Comparison of ENCODE assay signal across 9 mouse cellular contexts in genomic region chrX:73880194-73881035, GRCm38 (mm10). TPM values are rescaled to one million over a fixed set of nuclear protein-coding genes. Genes with fewer than 3 reads are reported as not detected.
DNase-seq lines count a peak whose midpoint lies in the region; ATAC-seq and TF ChIP-seq lines count a peak whose summit lies in the region.
"Had no signal": no experiment of that assay in that cellular context is flagged by ENCODE, and none has a peak within 500 bp of the region (broad histone marks: within the 10 kb centered on the region; RNA-seq: fewer than 3 reads in every experiment).

No protein-coding gene starts in this region.

- POLR2A ChIA-PET in Patski (lab: Charles Lee), result no interaction called here

- in situ Hi-C loops in Patski (cut with MboI; ENCODE audit: low pct_unique_long_range_greater_than_20kb), result loop anchor here (10.0 kb wide), 1 partner anchor 1494 kb away; no protein-coding TSS in a partner anchor

- peak overlapping the region; percentile 59 for H3K9ac ChIP-seq in hindbrain, embryonic 12.5 days
- peak overlapping the region; percentile 40; the same call in 1 of the 2 replicates for H3K9ac ChIP-seq in limb, embryonic 14.5 days (ENCODE audit: low read depth, low read length, severe bottlenecking)
- peak overlapping the region; percentile 68 for H3K9ac ChIP-seq in midbrain, embryonic 15.5 days

- no peak for TF ChIP-seq POLR2A in limb, embryonic 14.5 days (IDR thresholded peaks at IDR 0.05; ENCODE audit: borderline replicate concordance, extremely low read depth, insufficient read depth, insufficient read length)

- TF ChIP-seq CTCF in Patski (IDR thresholded peaks at IDR 0.05), result no peak

- H3K4me1 ChIP-seq in hindbrain, embryonic 12.5 days, result peaks cover 6% of the 10 kb centered on the region; the same call in 1 of the 2 replicates
- peaks cover 2% of the 10 kb centered on the region; the same call in 1 of the 2 replicates for H3K4me1 ChIP-seq in limb, embryonic 14.5 days (ENCODE audit: control insufficient read depth, insufficient read depth, low read length)
- H3K4me1 ChIP-seq in midbrain, embryonic 15.5 days, result peaks cover 30% of the 10 kb centered on the region

- peak overlapping the region; percentile 47 for H3K4me3 ChIP-seq in hindbrain, embryonic 12.5 days
- H3K4me3 ChIP-seq in limb, embryonic 14.5 days (replicated peaks; ENCODE audit: low read length), result peak overlapping the region; percentile 38
- H3K4me3 ChIP-seq in midbrain, embryonic 15.5 days, result peak overlapping the region; percentile 60

- H3K36me3 ChIP-seq in hindbrain, embryonic 12.5 days, result no peaks in the 10 kb centered on the region
- no peaks in the 10 kb centered on the region for H3K36me3 ChIP-seq in limb, embryonic 14.5 days (ENCODE audit: control insufficient read depth, insufficient read depth, low read length)
- no peaks in the 10 kb centered on the region for H3K36me3 ChIP-seq in midbrain, embryonic 15.5 days (replicated peaks)

- DNase-seq in adrenal gland, adult (ENCODE audit: inconsistent age in 2 of 2, low spot score in 1 of 2), result peak; percentile 21 to 42
- DNase-seq in adrenal gland, postnatal 4 days (ENCODE audit: low spot score in 2 of 2), result no peak
- DNase-seq in Patski (ENCODE audit: low read depth, low spot score), result no peak
- peak; percentile 17 for DNase-seq in embryo, embryonic 10.5 days (ENCODE audit: low spot score)
- DNase-seq in limb, embryonic 14.5 days (ENCODE audit: low spot score), result peak; percentile 5
- peak; percentile 47 for DNase-seq in thymus, postnatal 0 days (ENCODE audit: low spot score)

- peak overlapping the region; percentile 55 for H3K27ac ChIP-seq in hindbrain, embryonic 12.5 days
- H3K27ac ChIP-seq in limb, embryonic 14.5 days (replicated peaks; ENCODE audit: low read depth, low read length), result no peak overlapping the region
- H3K27ac ChIP-seq in midbrain, embryonic 15.5 days, result peak overlapping the region; percentile 81

- H3K4me2 ChIP-seq in hindbrain, embryonic 12.5 days (replicated peaks), result peak overlapping the region; percentile 58
- peak overlapping the region; percentile 70 for H3K4me2 ChIP-seq in limb, embryonic 14.5 days (replicated peaks; ENCODE audit: low read depth, low read length, severe bottlenecking)
- H3K4me2 ChIP-seq in midbrain, embryonic 15.5 days, result peak overlapping the region; percentile 57

- H3K9me3 ChIP-seq in hindbrain, embryonic 12.5 days (replicated peaks), result no peaks in the 10 kb centered on the region
- H3K9me3 ChIP-seq in limb, embryonic 14.5 days (ENCODE audit: control insufficient read depth, low read length), result no peaks in the 10 kb centered on the region
- H3K9me3 ChIP-seq in midbrain, embryonic 15.5 days, result no peaks in the 10 kb centered on the region

- H3K27me3 ChIP-seq in Patski, result peaks cover 9% of the 10 kb centered on the region
- peaks cover 9% of the 10 kb centered on the region; the same call in 1 of the 2 replicates for H3K27me3 ChIP-seq in hindbrain, embryonic 12.5 days
- peaks cover 9% of the 10 kb centered on the region; the same call in 1 of the 2 replicates for H3K27me3 ChIP-seq in limb, embryonic 14.5 days (ENCODE audit: control insufficient read depth, insufficient read depth, low read length)
- no peaks in the 10 kb centered on the region for H3K27me3 ChIP-seq in midbrain, embryonic 15.5 days (replicated peaks)

- ATAC-seq in Patski, result peak; percentile 35
- ATAC-seq in hindbrain, embryonic 12.5 days (ENCODE audit: low FRiP score), result peak; percentile 65
- no peak for ATAC-seq in limb, embryonic 14.5 days (ENCODE audit: low FRiP score, low read depth)
- peak; percentile 72 for ATAC-seq in midbrain, embryonic 15.5 days (replicated peaks)

- CTCF ChIA-PET in Patski (lab: Charles Lee), result no interaction called here

- 22% methylated on average over 40 of the region's 48 CpGs for WGBS in hindbrain, embryonic 12.5 days
- WGBS in limb, embryonic 14.5 days, result 23% methylated on average over 35 of the region's 48 CpGs
- WGBS in midbrain, embryonic 15.5 days, result 29% methylated on average over 28 of the region's 48 CpGs

RNA-seq across cellular contexts. Expression of gene Avpr2, which starts 11.5 kb away (rescaled TPM):
- under 1 TPM in 1 of 2 experiments, not detected in 1; 0.76 TPM for total RNA-seq in adrenal gland, postnatal 4 days (2021)
- 0.05 TPM for polyA plus RNA-seq in Patski (2021)
- polyA plus RNA-seq in hindbrain, embryonic 12.5 days (2016; fragmentation: Nextera tagmentation; extraction: Ambion mirVana), result 0.19 and 0.20 TPM in 2 replicates
- polyA plus RNA-seq in limb, embryonic 14.5 days (2012; rRNA removed), result 0.03 TPM in 1 of 2 replicates, not detected in the other
- polyA plus RNA-seq in limb, embryonic 14.5 days (2014; fragmentation: Nextera tagmentation; extraction: Ambion mirVana), result 0.10 TPM in 1 of 2 replicates, not detected in the other
- polyA plus RNA-seq in midbrain, embryonic 15.5 days (2015; fragmentation: Nextera tagmentation; extraction: Ambion mirVana), result 0.17 and 0.30 TPM in 2 replicates
- 1.2 and 2.1 TPM in 2 replicates for polyA plus RNA-seq in thymus, postnatal 0 days (2015; fragmentation: Nextera tagmentation; extraction: Ambion mirVana)
- total RNA-seq: layer of hippocampus, adult 8-10 months had no signal

RNA-seq across cellular contexts. Expression of gene L1cam, which starts 15.5 kb away (rescaled TPM):
- total RNA-seq in adrenal gland, postnatal 4 days (2021), result 10 to 100 TPM; 27.6 to 45.7 TPM
- 320 TPM for polyA plus RNA-seq in Patski (2021)
- 45.6 and 58.4 TPM in 2 replicates for polyA plus RNA-seq in hindbrain, embryonic 12.5 days (2016; fragmentation: Nextera tagmentation; extraction: Ambion mirVana)
- 7.8 and 8.6 TPM in 2 replicates for polyA plus RNA-seq in limb, embryonic 14.5 days (2012; rRNA removed)
- polyA plus RNA-seq in limb, embryonic 14.5 days (2014; fragmentation: Nextera tagmentation; extraction: Ambion mirVana), result 2.9 and 4.6 TPM in 2 replicates
- 98.6 and 120 TPM in 2 replicates for polyA plus RNA-seq in midbrain, embryonic 15.5 days (2015; fragmentation: Nextera tagmentation; extraction: Ambion mirVana)
- 0.29 and 0.31 TPM in 2 replicates for polyA plus RNA-seq in thymus, postnatal 0 days (2015; fragmentation: Nextera tagmentation; extraction: Ambion mirVana)

RNA-seq across cellular contexts. Expression of gene Arhgap4, which starts 41.3 kb away (rescaled TPM):
- 10 to 100 TPM in 1 of 2 experiments, 1 to 10 TPM in 1; 6.6 to 10.1 TPM for total RNA-seq in adrenal gland, postnatal 4 days (2021)
- 1.0 TPM for polyA plus RNA-seq in Patski (2021)
- 2.7 and 3.4 TPM in 2 replicates for polyA plus RNA-seq in hindbrain, embryonic 12.5 days (2016; fragmentation: Nextera tagmentation; extraction: Ambion mirVana)
- 8.8 and 9.3 TPM in 2 replicates for polyA plus RNA-seq in limb, embryonic 14.5 days (2012; rRNA removed)
- 2.7 and 3.7 TPM in 2 replicates for polyA plus RNA-seq in limb, embryonic 14.5 days (2014; fragmentation: Nextera tagmentation; extraction: Ambion mirVana)
- 4.0 and 4.6 TPM in 2 replicates for polyA plus RNA-seq in midbrain, embryonic 15.5 days (2015; fragmentation: Nextera tagmentation; extraction: Ambion mirVana)
- 71.5 and 74.1 TPM in 2 replicates for polyA plus RNA-seq in thymus, postnatal 0 days (2015; fragmentation: Nextera tagmentation; extraction: Ambion mirVana)

RNA-seq across cellular contexts. Expression of gene Naa10, which starts 41.3 kb away (rescaled TPM):
- 100 to 1,000 TPM in 1 of 2 experiments, 10 to 100 TPM in 1; 98.4 to 104 TPM for total RNA-seq in adrenal gland, postnatal 4 days (2021)
- 98.0 TPM for polyA plus RNA-seq in Patski (2021)
- polyA plus RNA-seq in hindbrain, embryonic 12.5 days (2016; fragmentation: Nextera tagmentation; extraction: Ambion mirVana), result 105 and 118 TPM in 2 replicates
- 114 and 128 TPM in 2 replicates for polyA plus RNA-seq in limb, embryonic 14.5 days (2012; rRNA removed)
- 112 and 117 TPM in 2 replicates for polyA plus RNA-seq in limb, embryonic 14.5 days (2014; fragmentation: Nextera tagmentation; extraction: Ambion mirVana)
- polyA plus RNA-seq in midbrain, embryonic 15.5 days (2015; fragmentation: Nextera tagmentation; extraction: Ambion mirVana), result 84.8 and 86.9 TPM in 2 replicates
- 212 and 213 TPM in 2 replicates for polyA plus RNA-seq in thymus, postnatal 0 days (2015; fragmentation: Nextera tagmentation; extraction: Ambion mirVana)

RNA-seq across cellular contexts. Expression of gene Renbp, which starts 50.2 kb away (rescaled TPM):
- total RNA-seq in adrenal gland, postnatal 4 days (2021), result 10 to 100 TPM; 30.4 to 30.8 TPM
- 166 TPM for polyA plus RNA-seq in Patski (2021)
- 19.7 and 20.3 TPM in 2 replicates for polyA plus RNA-seq in hindbrain, embryonic 12.5 days (2016; fragmentation: Nextera tagmentation; extraction: Ambion mirVana)
- polyA plus RNA-seq in limb, embryonic 14.5 days (2012; rRNA removed), result 29.6 and 33.7 TPM in 2 replicates
- polyA plus RNA-seq in limb, embryonic 14.5 days (2014; fragmentation: Nextera tagmentation; extraction: Ambion mirVana), result 34.0 and 39.3 TPM in 2 replicates
- 10.9 and 11.1 TPM in 2 replicates for polyA plus RNA-seq in midbrain, embryonic 15.5 days (2015; fragmentation: Nextera tagmentation; extraction: Ambion mirVana)
- 43.5 and 43.7 TPM in 2 replicates for polyA plus RNA-seq in thymus, postnatal 0 days (2015; fragmentation: Nextera tagmentation; extraction: Ambion mirVana)

Comparison
In these comparisons a context has a peak if more than half of its experiments do, and no peak if none do; other contexts are left out.
1. DNase-seq: peak in adrenal gland, adult (2 of 2), embryo, embryonic 10.5 days (single experiment), limb, embryonic 14.5 days (single experiment) and thymus, postnatal 0 days (single experiment); none in adrenal gland, postnatal 4 days (0 of 2) and Patski (single experiment).
2. Peak in every context shown above with its lines, with median percentiles within 50 percentile points of each other: H3K4me2 ChIP-seq, H3K4me3 ChIP-seq and H3K9ac ChIP-seq.